Mouse (Mus musculus) fibroblast of lung, adult 2 months (primary cell): ENCODE data around the gene Asb16.
"Not testable (repeated sequence)": the region's sequence is repeated elsewhere in the genome, so short reads cannot be mapped to it uniquely, and the experiment has no call there.

ENCODE experiments used
- DNase-seq: peaks from one replicate; pipeline ENCODE4 v3.0.0-alpha.2; 2011; ENCODE audit warnings: low read depth

The Asb16 gene

DNA sequence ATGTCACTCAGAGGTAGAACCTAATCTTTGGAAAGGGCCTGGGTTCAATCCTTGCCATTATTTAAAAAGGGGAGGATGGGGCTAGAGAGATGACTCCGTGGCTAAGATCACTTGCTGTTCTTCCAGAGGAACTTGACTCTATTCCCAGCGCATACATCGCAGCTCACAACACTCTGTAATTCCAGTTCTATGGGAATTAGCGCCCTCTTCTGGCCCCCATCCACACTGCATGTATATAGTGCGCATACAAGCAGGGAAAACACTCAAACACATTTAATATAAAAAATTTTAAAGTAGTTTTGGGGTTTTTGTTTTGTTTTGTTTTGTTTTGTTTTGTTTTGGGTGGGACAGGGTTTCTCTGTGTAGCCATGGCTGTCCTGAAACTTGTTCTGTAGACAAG is 26.7 kb upstream of the Asb16 start:
- DNase-seq = no peak

- DNase-seq = peak; percentile 91
Observed at GRCm38 (mm10) chr11:102244926-102245449, 23.6 kb upstream of the Asb16 start.

GRCm38 (mm10) chr11:102245581-102246272 is 22.8 kb upstream of the Asb16 start:
- no peak for DNase-seq

DNA sequence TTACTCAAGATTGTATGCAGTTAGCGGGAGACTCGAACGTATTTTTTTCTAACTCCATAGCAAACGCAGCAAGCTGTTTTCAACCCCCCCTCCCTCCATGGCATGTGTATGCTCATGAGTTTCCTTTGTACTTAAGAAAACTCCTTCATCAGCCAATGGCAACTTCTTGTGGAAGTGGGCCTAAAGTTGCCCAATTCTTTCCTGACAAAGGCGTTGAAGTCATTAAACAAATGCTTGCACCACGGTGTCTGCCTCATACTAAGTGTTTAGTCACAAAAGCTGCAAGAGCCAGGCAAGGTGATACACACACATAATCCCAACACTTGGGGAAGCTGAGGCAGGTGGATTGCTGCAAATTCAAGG is 22.3 kb upstream of the Asb16 start:
- no peak for DNase-seq

DNA sequence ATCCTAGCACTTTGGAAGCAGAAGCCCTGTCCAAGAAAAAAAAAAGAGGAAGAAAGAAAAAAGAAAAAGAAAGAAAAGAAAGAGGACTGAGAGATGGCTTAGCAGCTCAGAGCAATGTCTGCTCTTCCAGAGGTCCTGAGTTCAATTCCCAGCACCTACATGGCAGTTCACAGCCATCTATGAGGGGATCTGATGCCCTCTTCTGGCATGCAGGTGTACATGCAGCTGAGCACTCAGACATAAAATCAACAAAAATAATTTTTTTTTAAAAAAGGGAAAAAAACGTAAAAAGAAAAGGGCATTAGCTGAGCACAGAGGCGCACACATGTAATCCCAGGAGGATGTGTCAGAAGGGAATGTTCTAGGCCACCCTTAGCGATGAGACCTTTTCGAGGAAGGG is 21.7 kb upstream of the Asb16 start:
- DNase-seq = no peak

DNA sequence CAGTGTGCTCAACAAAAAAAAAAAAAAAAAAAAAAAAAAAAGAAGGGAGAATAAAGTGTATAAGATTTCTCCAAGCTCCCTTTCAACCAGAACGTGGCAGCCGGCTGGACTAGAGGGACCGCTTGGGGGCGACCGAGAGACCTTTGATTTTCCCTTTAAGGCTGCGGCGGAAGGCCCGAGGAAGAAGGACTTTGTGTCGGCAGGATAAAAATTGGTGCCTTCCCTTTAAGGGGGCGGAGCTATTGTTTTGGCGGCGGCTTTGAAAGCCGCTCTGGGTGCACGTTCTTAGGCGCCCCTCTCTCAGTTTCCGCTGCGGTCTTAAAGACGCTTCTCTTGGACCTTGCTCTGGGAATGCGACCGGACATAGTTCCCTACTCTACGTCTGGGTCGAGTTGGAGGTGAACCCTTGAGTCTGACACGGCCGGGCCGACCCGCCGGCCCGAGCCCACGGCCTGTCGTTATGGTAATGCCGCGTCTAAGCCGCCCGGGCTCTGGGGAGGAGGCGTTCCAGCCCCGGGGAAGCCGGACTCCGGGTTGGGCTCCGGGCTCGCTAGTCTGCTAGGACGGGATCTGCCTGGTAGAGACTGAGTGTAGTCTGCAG is 19.8 kb upstream of the Asb16 start, which contains the start of gene BC030867:
BC030867 (plus strand) TSS at position 253 of the 601 bp plus-strand sequence.
- DNase-seq = peak; percentile 74

GRCm38 (mm10) chr11:102249351-102250090 is 19.0 kb upstream of the Asb16 start:
- DNase-seq = no peak

GRCm38 (mm10) chr11:102257514-102257913 is 11.0 kb upstream of the Asb16 start:
- DNase-seq = no peak

DNA sequence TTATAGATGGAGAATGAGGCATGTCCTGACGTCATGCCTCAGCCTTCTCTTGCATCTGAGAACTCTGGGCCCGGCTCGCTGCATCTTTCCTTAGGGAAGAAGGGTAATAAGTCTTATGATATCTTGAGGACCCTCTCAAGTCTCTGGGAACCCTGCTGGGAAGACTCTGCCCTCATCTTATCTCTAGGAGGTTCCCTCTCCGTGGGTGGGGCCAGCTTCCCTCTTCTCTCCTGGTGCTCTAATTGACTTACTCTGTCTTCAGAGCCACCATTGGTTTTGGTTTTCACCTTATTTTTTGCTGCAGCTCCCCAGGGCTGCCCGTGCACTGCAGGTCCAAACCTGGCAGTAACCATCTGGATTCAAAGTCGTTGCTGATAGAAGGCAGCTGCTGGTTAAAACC is 10.4 kb upstream of the Asb16 start:
- DNase-seq = no peak

GRCm38 (mm10) chr11:102258521-102258920 is 10.0 kb upstream of the Asb16 start:
- DNase-seq = no peak

- no peak for DNase-seq
Observed at GRCm38 (mm10) chr11:102263211-102263610, 5.3 kb upstream of the Asb16 start.

- DNase-seq = no peak
Observed at GRCm38 (mm10) chr11:102265816-102266215, 2.7 kb upstream of the Asb16 start.

- DNase-seq = no peak
Observed at GRCm38 (mm10) chr11:102266631-102267355, 1.8 kb upstream of the Asb16 start.

DNA sequence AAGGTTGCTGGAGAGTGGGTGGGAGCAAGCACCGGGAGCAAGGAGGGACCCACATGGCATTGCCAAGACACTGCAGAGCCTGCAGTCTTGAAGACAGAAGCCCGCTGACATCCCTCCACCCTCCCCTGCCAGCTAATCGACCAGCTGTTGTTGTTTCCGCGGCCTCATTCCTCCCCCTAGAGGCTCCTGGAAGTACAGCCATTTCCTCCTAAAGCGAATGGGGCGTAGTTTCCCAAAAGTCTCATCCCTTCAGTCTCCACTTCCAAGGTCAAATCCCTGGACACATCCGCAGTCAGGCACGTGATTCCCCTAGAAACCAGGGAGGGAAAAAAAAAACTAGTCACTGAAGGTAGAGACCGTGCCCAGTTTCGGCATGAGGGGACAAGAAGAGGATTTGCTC is 1.1 kb upstream of the Asb16 start:
- peak; percentile 58 for DNase-seq

GRCm38 (mm10) chr11:102276411-102276915 is 7.9 kb downstream of the Asb16 start:
- no peak for DNase-seq

DNA sequence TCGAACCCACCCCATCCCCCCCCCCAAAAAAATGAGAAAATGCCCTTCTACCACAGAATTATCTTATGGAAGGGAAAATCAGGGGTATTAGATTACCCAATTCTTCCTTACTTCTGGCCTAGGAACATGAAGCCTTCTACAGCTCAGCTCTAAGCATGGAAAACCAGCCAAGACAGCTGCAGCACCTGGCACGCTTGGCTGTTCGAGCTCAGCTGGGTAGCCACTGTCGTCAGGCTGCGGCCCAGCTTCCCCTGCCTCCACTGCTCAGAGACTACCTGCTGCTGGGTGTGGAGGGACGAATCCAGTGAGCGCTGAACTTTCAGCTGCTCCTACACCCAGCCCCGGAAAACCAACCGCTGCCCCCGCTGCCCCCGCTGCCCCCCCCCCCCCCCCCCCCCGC is 9.2 kb downstream of the Asb16 start:
- DNase-seq = no peak

- no peak for DNase-seq
Observed at GRCm38 (mm10) chr11:102279595-102279994, 11.1 kb downstream of the Asb16 start.

GRCm38 (mm10) chr11:102280267-102280666 is 11.7 kb downstream of the Asb16 start:
- not testable (repeated sequence) for DNase-seq

DNA sequence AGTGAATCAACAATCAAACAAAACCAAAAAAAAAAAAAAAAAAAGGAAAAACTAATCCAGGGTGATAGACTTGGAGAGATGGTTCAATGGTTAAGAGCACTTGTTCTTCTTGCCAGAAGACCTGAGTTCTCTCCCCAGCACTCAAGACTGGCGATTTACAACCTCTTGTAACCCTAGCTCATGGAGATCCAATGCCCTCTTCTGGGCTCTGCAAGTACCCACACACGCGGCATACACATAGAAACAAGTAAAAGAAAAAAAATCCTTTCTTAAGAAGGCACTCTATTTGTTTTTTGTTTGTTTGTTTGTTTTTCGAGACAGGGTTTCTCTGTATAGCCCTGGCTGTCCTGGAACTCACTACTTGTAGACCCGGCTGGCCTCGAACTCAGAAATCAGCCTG is 15.4 kb downstream of the Asb16 start:
- no peak for DNase-seq

- peak; percentile 95 for DNase-seq
Observed at GRCm38 (mm10) chr11:102284501-102285094, 16.1 kb downstream of the Asb16 start, which contains the start of gene Tmub2. Gene Tmub2, plus strand, starts transcription at chr11:102284931.

DNA sequence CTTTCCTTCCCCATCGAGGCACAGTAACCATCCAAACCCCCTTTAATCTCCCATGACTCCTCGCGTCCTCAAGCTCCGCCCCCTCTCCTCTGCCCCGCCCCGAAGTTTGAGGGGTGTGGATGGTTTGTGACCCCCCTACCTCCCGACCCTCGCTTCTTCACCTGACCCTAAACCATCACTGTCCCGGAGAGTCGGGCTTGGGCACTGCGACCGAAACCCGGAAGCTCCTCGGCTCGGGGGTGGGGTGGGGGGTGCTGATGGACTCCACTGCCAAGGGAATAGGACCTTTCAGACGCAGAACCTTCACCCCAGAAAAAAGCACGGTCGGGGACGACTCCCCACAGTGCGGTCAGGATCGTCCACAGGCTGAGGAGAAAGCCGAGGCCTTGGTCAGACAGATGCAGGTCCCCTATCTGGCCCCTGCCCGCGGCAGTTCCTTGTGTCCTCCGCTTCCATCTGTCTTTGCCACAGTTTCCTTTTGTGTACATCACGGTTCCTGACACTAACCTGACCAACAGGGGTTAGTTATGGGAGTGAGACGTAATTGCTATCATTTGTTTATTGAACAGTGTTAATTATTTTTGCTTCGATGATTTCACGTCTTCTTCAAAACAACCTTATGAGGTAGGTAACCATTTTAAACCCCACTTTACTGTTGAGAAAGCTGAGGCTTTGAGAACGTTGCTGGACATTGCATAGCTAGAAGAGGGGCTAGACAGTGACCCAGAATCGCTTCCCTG is 16.7 kb downstream of the Asb16 start:
- no peak for DNase-seq
